Mouse (Mus musculus) lung, postnatal 4 days (tissue): ENCODE data around the gene Krt71.
"Not testable (repeated sequence)": the region's sequence is repeated elsewhere in the genome, so short reads cannot be mapped to it uniquely, and the experiment has no call there.

Experiments used
- DNase-seq, 2 experiments: peaks; one replicate each; pipeline ENCODE4 v3.0.0; 2021

Gene Krt71

GRCm38 (mm10) chr15:101742711-101743110 is at the start of gene Krt71:
Gene Krt71 (minus strand): TSS chr15:101743109.
- no peak for DNase-seq

- no peak for DNase-seq
These were observed 48.0 kb upstream of the Krt71 start for GRCm38 (mm10) chr15:101790867-101791266.

- DNase-seq: no peak
These were observed 43.5 kb upstream of the Krt71 start, which contains the start of gene Krt72 for GRCm38 (mm10) chr15:101786360-101786759. Gene Krt72 (minus strand): TSS chr15:101786460.

GRCm38 (mm10) chr15:101773420-101773819 is 30.5 kb upstream of the Krt71 start:
- no peak for DNase-seq

- peak; percentile 78 to 86 for DNase-seq
These were observed 29.8 kb upstream of the Krt71 start for GRCm38 (mm10) chr15:101772711-101773081.

GRCm38 (mm10) chr15:101772080-101772710 is 29.3 kb upstream of the Krt71 start:
- peak; percentile 21 to 31 for DNase-seq

- no peak for DNase-seq
These were observed 27.3 kb upstream of the Krt71 start for GRCm38 (mm10) chr15:101770226-101770625.

GRCm38 (mm10) chr15:101737786-101738185 is 5.1 kb downstream of the Krt71 start:
- peak in 1 of 2 experiments; percentile 30 for DNase-seq

GRCm38 (mm10) chr15:101730653-101731052 is 12.3 kb downstream of the Krt71 start:
- DNase-seq: no peak

- DNase-seq: no peak
These were observed 18.2 kb downstream of the Krt71 start for GRCm38 (mm10) chr15:101724686-101725085.

GRCm38 (mm10) chr15:101715831-101716230 is 27.1 kb downstream of the Krt71 start:
- DNase-seq: no peak

- no peak for DNase-seq
These were observed 28.6 kb downstream of the Krt71 start for GRCm38 (mm10) chr15:101714356-101714755.

- DNase-seq: no peak
These were observed 29.2 kb downstream of the Krt71 start for GRCm38 (mm10) chr15:101713731-101714130.

- DNase-seq: no peak
These were observed 30.2 kb downstream of the Krt71 start, which contains the start of gene Krt5 for GRCm38 (mm10) chr15:101712720-101713119. Gene Krt5 (minus strand): TSS chr15:101712898.

GRCm38 (mm10) chr15:101708683-101709082 is 34.2 kb downstream of the Krt71 start:
- DNase-seq: peak in 1 of 2 experiments; percentile 9

- no peak for DNase-seq
These were observed 35.5 kb downstream of the Krt71 start for GRCm38 (mm10) chr15:101707454-101707853.

- DNase-seq: peak in 1 of 2 experiments; percentile 6
These were observed 38.8 kb downstream of the Krt71 start for GRCm38 (mm10) chr15:101704066-101704465.

- no peak for DNase-seq
These were observed 40.5 kb downstream of the Krt71 start for GRCm38 (mm10) chr15:101702380-101702779.

GRCm38 (mm10) chr15:101699866-101700265 is 43.0 kb downstream of the Krt71 start:
- DNase-seq: no peak

GRCm38 (mm10) chr15:101699192-101699591 is 43.7 kb downstream of the Krt71 start:
- no peak for DNase-seq

- DNase-seq: no peak
These were observed 45.4 kb downstream of the Krt71 start for GRCm38 (mm10) chr15:101697326-101698188.

- DNase-seq: no peak
These were observed 48.7 kb downstream of the Krt71 start, which contains the start of gene Krt6a for GRCm38 (mm10) chr15:101694207-101694606. Gene Krt6a (minus strand): TSS chr15:101694307.

- not testable (repeated sequence) for DNase-seq
These were observed 52.4 kb downstream of the Krt71 start for GRCm38 (mm10) chr15:101690460-101690859.

GRCm38 (mm10) chr15:101688161-101688560 is 54.7 kb downstream of the Krt71 start:
- no peak for DNase-seq
